Mouse (Mus musculus): Measurements from ENCODE around the gene Sik3. TPM values are rescaled to one million over a fixed set of nuclear protein-coding genes. Genes with fewer than 3 reads are reported as not detected.

The Sik3 gene
- total RNA-seq, 1 experiment from 2014 or later = 34.0 TPM

- no peak for ATAC-seq (ENCODE audit: extremely low read depth, insufficient number of reproducible peaks, low FRiP score, poor library complexity, severe bottlenecking)
Observed at GRCm38 (mm10) chr9:46198936-46199335, 186.3 kb downstream of the Sik3 start.

- no peak for ATAC-seq (ENCODE audit: extremely low read depth, insufficient number of reproducible peaks, low FRiP score, poor library complexity, severe bottlenecking)
Observed at GRCm38 (mm10) chr9:46199609-46200008, 187.0 kb downstream of the Sik3 start.

- ATAC-seq (ENCODE audit: extremely low read depth, insufficient number of reproducible peaks, low FRiP score, poor library complexity, severe bottlenecking) = no peak
Observed at GRCm38 (mm10) chr9:46206834-46207500, 194.3 kb downstream of the Sik3 start.

GRCm38 (mm10) chr9:46207501-46207869 is 194.9 kb downstream of the Sik3 start:
- ATAC-seq (ENCODE audit: extremely low read depth, insufficient number of reproducible peaks, low FRiP score, poor library complexity, severe bottlenecking) = no peak

GRCm38 (mm10) chr9:46208401-46208974 is 195.9 kb downstream of the Sik3 start:
- 0 out of 2 replicates have a peak, but pooled peaks have one; percentile 3 for ATAC-seq (ENCODE audit: extremely low read depth, insufficient number of reproducible peaks, low FRiP score, poor library complexity, severe bottlenecking)

- ATAC-seq (ENCODE audit: extremely low read depth, insufficient number of reproducible peaks, low FRiP score, poor library complexity, severe bottlenecking) = no peak
Observed at GRCm38 (mm10) chr9:46210473-46210872, 197.9 kb downstream of the Sik3 start.

- ATAC-seq (ENCODE audit: extremely low read depth, insufficient number of reproducible peaks, low FRiP score, poor library complexity, severe bottlenecking) = no peak
Observed at GRCm38 (mm10) chr9:46214276-46214675, 201.7 kb downstream of the Sik3 start.

GRCm38 (mm10) chr9:46214946-46215337 is 202.3 kb downstream of the Sik3 start:
- ATAC-seq (ENCODE audit: extremely low read depth, insufficient number of reproducible peaks, low FRiP score, poor library complexity, severe bottlenecking) = no peak

GRCm38 (mm10) chr9:46215338-46216322 is 203.0 kb downstream of the Sik3 start:
- no peak for ATAC-seq (ENCODE audit: extremely low read depth, insufficient number of reproducible peaks, low FRiP score, poor library complexity, severe bottlenecking)

- ATAC-seq (ENCODE audit: extremely low read depth, insufficient number of reproducible peaks, low FRiP score, poor library complexity, severe bottlenecking) = no peak
Observed at GRCm38 (mm10) chr9:46216744-46217470, 204.3 kb downstream of the Sik3 start.

- no peak for ATAC-seq (ENCODE audit: extremely low read depth, insufficient number of reproducible peaks, low FRiP score, poor library complexity, severe bottlenecking)
Observed at GRCm38 (mm10) chr9:46218176-46218575, 205.6 kb downstream of the Sik3 start.

GRCm38 (mm10) chr9:46223090-46223489 is 210.5 kb downstream of the Sik3 start:
- no peak for ATAC-seq (ENCODE audit: extremely low read depth, insufficient number of reproducible peaks, low FRiP score, poor library complexity, severe bottlenecking)

GRCm38 (mm10) chr9:46224101-46224500 is 211.5 kb downstream of the Sik3 start:
- ATAC-seq (ENCODE audit: extremely low read depth, insufficient number of reproducible peaks, low FRiP score, poor library complexity, severe bottlenecking) = no peak

- ATAC-seq (ENCODE audit: extremely low read depth, insufficient number of reproducible peaks, low FRiP score, poor library complexity, severe bottlenecking) = no peak
Observed at GRCm38 (mm10) chr9:46224945-46225660, 212.5 kb downstream of the Sik3 start.

- ATAC-seq (ENCODE audit: extremely low read depth, insufficient number of reproducible peaks, low FRiP score, poor library complexity, severe bottlenecking) = no peak
Observed at GRCm38 (mm10) chr9:46227064-46227614, 214.5 kb downstream of the Sik3 start.

- no peak for ATAC-seq (ENCODE audit: extremely low read depth, insufficient number of reproducible peaks, low FRiP score, poor library complexity, severe bottlenecking)
Observed at GRCm38 (mm10) chr9:46228491-46228890, 215.9 kb downstream of the Sik3 start, which contains the start of gene Apoa1. Gene Apoa1, plus strand, starts transcription at chr9:46228580.

- ATAC-seq (ENCODE audit: extremely low read depth, insufficient number of reproducible peaks, low FRiP score, poor library complexity, severe bottlenecking) = no peak
Observed at GRCm38 (mm10) chr9:46229573-46230449, 217.2 kb downstream of the Sik3 start.

Data from neutrophil, adult 5-6 weeks (primary cell).